Mouse (Mus musculus) myocyte (in vitro differentiated cells): Measurements from ENCODE around the gene Baz2b. TPM values are rescaled to one million over a fixed set of nuclear protein-coding genes. Genes with fewer than 3 reads are reported as not detected.

ENCODE experiments used
- H3K27me3 ChIP-seq: one replicate; pipeline ENCODE4 v1.6.1; 2011; ENCODE audit not compliant: control insufficient read depth, insufficient read depth, insufficient read length
- H3K36me3 ChIP-seq: one replicate; pipeline ENCODE4 v1.6.1; 2011; ENCODE audit not compliant: control insufficient read depth, insufficient read depth
- H3K4me2 ChIP-seq: one replicate; pipeline ENCODE4 v1.6.1; 2011; ENCODE audit warnings: low read depth, control low read depth
- H3K4me3 ChIP-seq: one replicate; pipeline ENCODE4 v1.5.1; 2011; ENCODE audit warnings: mild to moderate bottlenecking, control low read depth, moderate library complexity
- H3K79me2 ChIP-seq: one replicate; pipeline ENCODE4 v1.6.1; 2011; ENCODE audit not compliant: control insufficient read depth, insufficient read depth
- H3ac ChIP-seq: one replicate; pipeline ENCODE4 v1.6.1; 2011; ENCODE audit not compliant: control insufficient read depth, insufficient read length
- CEBPB ChIP-seq: IDR thresholded peaks from 2 replicates; pipeline ENCODE4 v1.6.1; 2011; ENCODE audit warnings: mild to moderate bottlenecking, moderate library complexity; ENCODE audit not compliant: poor library complexity, insufficient read depth, severe bottlenecking
- E2F4 ChIP-seq: IDR thresholded peaks from one replicate; pipeline ENCODE4 v1.6.1; 2011; ENCODE audit warnings: mild to moderate bottlenecking, control low read depth, moderate library complexity; ENCODE audit not compliant: insufficient read depth
- MAX ChIP-seq: IDR thresholded peaks from one replicate; pipeline ENCODE4 v1.6.1; 2011; ENCODE audit warnings: low read depth, mild to moderate bottlenecking, control low read depth
- MYOD1 ChIP-seq, 3 experiments: IDR thresholded peaks; one replicate each; pipeline ENCODE4 v1.6.1; 2011; ENCODE audit warnings: control low read depth in 2 of 3, low read depth in 2 of 3, mild to moderate bottlenecking in 2 of 3, moderate library complexity in 1 of 3; ENCODE audit not compliant: insufficient read length in 2 of 3, control insufficient read depth in 1 of 3
- MYOG ChIP-seq, 3 experiments: IDR thresholded peaks; one replicate each; pipeline ENCODE4 v1.6.1; 2011; ENCODE audit warnings: control low read depth in 2 of 3, low read depth in 2 of 3, mild to moderate bottlenecking in 2 of 3; ENCODE audit not compliant: insufficient read length in 2 of 3, control insufficient read depth in 1 of 3, insufficient read depth in 1 of 3
- POLR2A ChIP-seq: IDR thresholded peaks from one replicate; pipeline ENCODE4 v1.6.1; 2011; ENCODE audit warnings: low read depth, mild to moderate bottlenecking, control low read depth, moderate library complexity; ENCODE audit not compliant: insufficient read length
- POLR2AphosphoS2 ChIP-seq: IDR thresholded peaks from one replicate; pipeline ENCODE4 v1.6.1; 2011; ENCODE audit warnings: low read depth, control low read depth; ENCODE audit not compliant: insufficient read length
- REST ChIP-seq: IDR thresholded peaks from one replicate; pipeline ENCODE4 v1.6.1; 2011; ENCODE audit warnings: mild to moderate bottlenecking, control low read depth, moderate library complexity; ENCODE audit not compliant: insufficient read depth, insufficient read length
- SRF ChIP-seq: IDR thresholded peaks from one replicate; pipeline ENCODE4 v1.6.1; 2011; ENCODE audit warnings: low read depth; ENCODE audit not compliant: control insufficient read depth, insufficient read length
- TCF12 ChIP-seq: IDR thresholded peaks from one replicate; pipeline ENCODE4 v1.6.1; 2011; ENCODE audit warnings: mild to moderate bottlenecking, control low read depth; ENCODE audit not compliant: poor library complexity, insufficient read depth, severe bottlenecking
- TCF3 ChIP-seq: IDR thresholded peaks from one replicate; pipeline ENCODE4 v1.6.1; 2011; ENCODE audit warnings: low read depth, control low read depth; ENCODE audit not compliant: insufficient read length
- USF1 ChIP-seq: IDR thresholded peaks from one replicate; pipeline ENCODE4 v1.6.1; 2011; ENCODE audit warnings: low read depth, mild to moderate bottlenecking, control low read depth, moderate library complexity
- polyA plus RNA-seq: library from polyadenylated mRNA; unstranded; fragments of >200 nt; fragmentation: generic; extraction: Trizol; gene quantifications from one replicate; pipeline ENCODE4 v1.2.1, GENCODE M21; 2012; ENCODE audit warnings: missing spikeins

Gene Baz2b
- polyA plus RNA-seq, 1 experiment = 11.8 TPM

GRCm38 (mm10) chr2:60000268-60000667, 209.4 kb downstream of the Baz2b start:
- Histone ChIP-seq H3ac (no peak overlapping the region), H3K27me3 (no peaks in the 10 kb centered on the region), H3K36me3 (peaks cover 5% of the 10 kb centered on the region), H3K79me2 (no peaks in the 10 kb centered on the region), H3K4me2 (no peak overlapping the region), H3K4me3 (no peak overlapping the region)
- TF ChIP-seq USF1 (no peak), SRF (no peak), E2F4 (no peak), MYOG (IDR thresholded peaks at IDR 0.05; ENCODE audit: control insufficient read depth in 1 of 3, insufficient read depth in 1 of 3, insufficient read length in 2 of 3, low read depth in 2 of 3) (no peak), TCF12 (no peak), REST (no peak), POLR2A (no peak)

- Histone ChIP-seq H3K36me3 (no peaks in the 10 kb centered on the region), H3K27me3 (no peaks in the 10 kb centered on the region), H3K4me2 (no peak overlapping the region), H3ac (no peak overlapping the region), H3K4me3 (no peak overlapping the region), H3K79me2 (no peaks in the 10 kb centered on the region)
- no peak for TF ChIP-seq MYOD1 (IDR thresholded peaks at IDR 0.05; ENCODE audit: control insufficient read depth in 1 of 3, insufficient read length in 2 of 3, low read depth in 2 of 3)
- TF ChIP-seq CEBPB = no peak
- TF ChIP-seq MAX = no peak
- TF ChIP-seq REST = no peak
- TF ChIP-seq POLR2AphosphoS2 = no peak
- TF ChIP-seq SRF = no peak
- TF ChIP-seq E2F4 = no peak
- no peak for TF ChIP-seq TCF3
- TF ChIP-seq POLR2A = no peak
- no peak for TF ChIP-seq TCF12
- no peak for TF ChIP-seq MYOG (IDR thresholded peaks at IDR 0.05; ENCODE audit: control insufficient read depth in 1 of 3, insufficient read depth in 1 of 3, insufficient read length in 2 of 3, low read depth in 2 of 3)
- no peak for TF ChIP-seq USF1
These were observed 212.0 kb downstream of the Baz2b start for GRCm38 (mm10) chr2:59997479-59998228.

- Histone ChIP-seq H3K27me3 (no peaks in the 10 kb centered on the region), H3K79me2 (no peaks in the 10 kb centered on the region), H3ac (no peak overlapping the region), H3K36me3 (no peaks in the 10 kb centered on the region), H3K4me2 (no peak overlapping the region), H3K4me3 (no peak overlapping the region)
- TF ChIP-seq MYOG (IDR thresholded peaks at IDR 0.05; ENCODE audit: control insufficient read depth in 1 of 3, insufficient read depth in 1 of 3, insufficient read length in 2 of 3, low read depth in 2 of 3) (no peak), TCF3 (no peak), TCF12 (no peak), REST (no peak), SRF (no peak), USF1 (no peak), POLR2A (no peak), MYOD1 (IDR thresholded peaks at IDR 0.05; ENCODE audit: control insufficient read depth in 1 of 3, insufficient read length in 2 of 3, low read depth in 2 of 3) (no peak), POLR2AphosphoS2 (no peak), E2F4 (no peak), CEBPB (no peak), MAX (no peak)
These were observed 212.7 kb downstream of the Baz2b start for GRCm38 (mm10) chr2:59996911-59997310.

- Histone ChIP-seq H3K4me3 (no peak overlapping the region), H3K79me2 (no peaks in the 10 kb centered on the region), H3ac (no peak overlapping the region), H3K4me2 (no peak overlapping the region), H3K36me3 (no peaks in the 10 kb centered on the region), H3K27me3 (no peaks in the 10 kb centered on the region)
- no peak for TF ChIP-seq POLR2A
- no peak for TF ChIP-seq TCF3
- TF ChIP-seq USF1 = no peak
- TF ChIP-seq MYOD1 (IDR thresholded peaks at IDR 0.05; ENCODE audit: control insufficient read depth in 1 of 3, insufficient read length in 2 of 3, low read depth in 2 of 3) = no peak
- TF ChIP-seq MYOG (IDR thresholded peaks at IDR 0.05; ENCODE audit: control insufficient read depth in 1 of 3, insufficient read depth in 1 of 3, insufficient read length in 2 of 3, low read depth in 2 of 3) = no peak
- TF ChIP-seq CEBPB = no peak
- TF ChIP-seq MAX = no peak
- no peak for TF ChIP-seq POLR2AphosphoS2
- TF ChIP-seq E2F4 = no peak
- no peak for TF ChIP-seq TCF12
- no peak for TF ChIP-seq SRF
- no peak for TF ChIP-seq REST
These were observed 216.5 kb downstream of the Baz2b start for GRCm38 (mm10) chr2:59993190-59993535.
